Mouse (Mus musculus): ENCODE measurements around the gene Cldnd2. TPM values are rescaled to one million over a fixed set of nuclear protein-coding genes. Genes with fewer than 3 reads are reported as not detected.

Gene Cldnd2
- total and polyA plus RNA-seq, 2 experiments: 0.17 TPM; not detected in 1

GRCm38 (mm10) chr7:43449811-43450210, 9.2 kb downstream of the Cldnd2 start:
- Histone ChIP-seq H3K36me3 (ENCODE audit: control insufficient read depth, insufficient read depth, low read length) (peaks cover 6% of the 10 kb centered on the region; the same call in 1 of the 2 replicates), H3K9ac (ENCODE audit: low read depth, low read length) (no peak overlapping the region), H3K79me2 (ENCODE audit: control insufficient read depth, insufficient read depth, low read length) (peaks cover 17% of the 10 kb centered on the region; the same call in 1 of the 2 replicates), H3K27me3 (ENCODE audit: control insufficient read depth, insufficient read depth, low read length) (no peaks in the 10 kb centered on the region), H3K4me1 (ENCODE audit: control insufficient read depth, insufficient read depth, low read length) (peaks cover 58% of the 10 kb centered on the region), H3K4me3 (ENCODE audit: insufficient read depth, low read depth, low read length) (no peak overlapping the region), H3K27ac (replicated peaks; ENCODE audit: insufficient read depth, low read depth, low read length) (no peak overlapping the region)
- TF ChIP-seq POLR2A (IDR thresholded peaks at IDR 0.05; ENCODE audit: extremely low read depth, insufficient read depth, low read length) (no peak), CTCF (IDR thresholded peaks at IDR 0.05; ENCODE audit: low read depth, low read length) (no peak)
- no peak for DNase-seq (ENCODE audit: extremely low read depth, low read depth, low spot score)
- 52% methylated on average over 2 of the region's 2 CpGs for WGBS

GRCm38 (mm10) chr7:43451726-43452125, 11.1 kb downstream of the Cldnd2 start:
- peaks cover 18% of the 10 kb centered on the region for H3K36me3 ChIP-seq (ENCODE audit: control insufficient read depth, insufficient read depth, low read length)
- no peak overlapping the region for H3K27ac ChIP-seq (replicated peaks; ENCODE audit: insufficient read depth, low read depth, low read length)
- no peak overlapping the region for H3K4me3 ChIP-seq (ENCODE audit: insufficient read depth, low read depth, low read length)
- H3K4me1 ChIP-seq (ENCODE audit: control insufficient read depth, insufficient read depth, low read length): peaks cover 47% of the 10 kb centered on the region
- 57% methylated on average over 11 of the region's 11 CpGs for WGBS
- DNase-seq (ENCODE audit: extremely low read depth, low read depth, low spot score): peak; percentile 70
- no peaks in the 10 kb centered on the region; the same call in 1 of the 2 replicates for H3K79me2 ChIP-seq (ENCODE audit: control insufficient read depth, insufficient read depth, low read length)
- TF ChIP-seq POLR2A (IDR thresholded peaks at IDR 0.05; ENCODE audit: extremely low read depth, insufficient read depth, low read length) (no peak), CTCF (IDR thresholded peaks at IDR 0.05; ENCODE audit: low read depth, low read length) (peak; percentile 41)
- H3K9ac ChIP-seq (ENCODE audit: low read depth, low read length): no peak overlapping the region
- no peaks in the 10 kb centered on the region for H3K27me3 ChIP-seq (ENCODE audit: control insufficient read depth, insufficient read depth, low read length)

- H3K9ac ChIP-seq (ENCODE audit: low read depth, low read length): no peak overlapping the region
- no peaks in the 10 kb centered on the region; the same call in 1 of the 2 replicates for H3K79me2 ChIP-seq (ENCODE audit: control insufficient read depth, insufficient read depth, low read length)
- WGBS: 60% methylated on average over 4 of the region's 4 CpGs
- peaks cover 42% of the 10 kb centered on the region for H3K4me1 ChIP-seq (ENCODE audit: control insufficient read depth, insufficient read depth, low read length)
- H3K4me3 ChIP-seq (ENCODE audit: insufficient read depth, low read depth, low read length): no peak overlapping the region
- no peak for DNase-seq (ENCODE audit: extremely low read depth, low read depth, low spot score)
- H3K27ac ChIP-seq (replicated peaks; ENCODE audit: insufficient read depth, low read depth, low read length): no peak overlapping the region
- H3K36me3 ChIP-seq (ENCODE audit: control insufficient read depth, insufficient read depth, low read length): peaks cover 24% of the 10 kb centered on the region
- TF ChIP-seq CTCF (IDR thresholded peaks at IDR 0.05; ENCODE audit: low read depth, low read length): peak; percentile 39
- TF ChIP-seq POLR2A (IDR thresholded peaks at IDR 0.05; ENCODE audit: extremely low read depth, insufficient read depth, low read length): no peak
- no peaks in the 10 kb centered on the region for H3K27me3 ChIP-seq (ENCODE audit: control insufficient read depth, insufficient read depth, low read length)
Observed at GRCm38 (mm10) chr7:43452609-43453008, 12.0 kb downstream of the Cldnd2 start.

- peak; percentile 78 for DNase-seq (ENCODE audit: extremely low read depth, low read depth, low spot score)
- Histone ChIP-seq H3K27me3 (ENCODE audit: control insufficient read depth, insufficient read depth, low read length) (no peaks in the 10 kb centered on the region), H3K4me3 (ENCODE audit: insufficient read depth, low read depth, low read length) (no peak overlapping the region), H3K4me1 (ENCODE audit: control insufficient read depth, insufficient read depth, low read length) (peaks cover 34% of the 10 kb centered on the region), H3K36me3 (ENCODE audit: control insufficient read depth, insufficient read depth, low read length) (peaks cover 24% of the 10 kb centered on the region), H3K27ac (replicated peaks; ENCODE audit: insufficient read depth, low read depth, low read length) (peak overlapping the region; percentile 42; the same call in 1 of the 2 replicates), H3K79me2 (ENCODE audit: control insufficient read depth, insufficient read depth, low read length) (no peaks in the 10 kb centered on the region), H3K9ac (ENCODE audit: low read depth, low read length) (no peak overlapping the region)
- TF ChIP-seq CTCF (IDR thresholded peaks at IDR 0.05; ENCODE audit: low read depth, low read length): no peak
- TF ChIP-seq POLR2A (IDR thresholded peaks at IDR 0.05; ENCODE audit: extremely low read depth, insufficient read depth, low read length): no peak
- WGBS: 42% methylated on average over 14 of the region's 14 CpGs
Observed at GRCm38 (mm10) chr7:43453599-43454355, 13.2 kb downstream of the Cldnd2 start.

- TF ChIP-seq CTCF (IDR thresholded peaks at IDR 0.05; ENCODE audit: low read depth, low read length): no peak
- no peak for TF ChIP-seq POLR2A (IDR thresholded peaks at IDR 0.05; ENCODE audit: extremely low read depth, insufficient read depth, low read length)
- no peaks in the 10 kb centered on the region for H3K79me2 ChIP-seq (ENCODE audit: control insufficient read depth, insufficient read depth, low read length)
- H3K9ac ChIP-seq (ENCODE audit: low read depth, low read length): no peak overlapping the region
- H3K27me3 ChIP-seq (ENCODE audit: control insufficient read depth, insufficient read depth, low read length): no peaks in the 10 kb centered on the region
- H3K36me3 ChIP-seq (ENCODE audit: control insufficient read depth, insufficient read depth, low read length): peaks cover 24% of the 10 kb centered on the region
- DNase-seq (ENCODE audit: extremely low read depth, low read depth, low spot score): no peak
- no peak overlapping the region for H3K27ac ChIP-seq (replicated peaks; ENCODE audit: insufficient read depth, low read depth, low read length)
- WGBS: 70% methylated on average over 6 of the region's 6 CpGs
- no peak overlapping the region for H3K4me3 ChIP-seq (ENCODE audit: insufficient read depth, low read depth, low read length)
- H3K4me1 ChIP-seq (ENCODE audit: control insufficient read depth, insufficient read depth, low read length): peaks cover 33% of the 10 kb centered on the region
Observed at GRCm38 (mm10) chr7:43454371-43454770, 13.8 kb downstream of the Cldnd2 start.

- Histone ChIP-seq H3K36me3 (ENCODE audit: control insufficient read depth, insufficient read depth, low read length) (no peaks in the 10 kb centered on the region), H3K9ac (ENCODE audit: low read depth, low read length) (no peak within 1 kb of the TSS), H3K79me2 (ENCODE audit: control insufficient read depth, insufficient read depth, low read length) (no peaks in the 10 kb centered on the region), H3K27me3 (ENCODE audit: control insufficient read depth, insufficient read depth, low read length) (no peaks in the 10 kb centered on the region), H3K4me3 (ENCODE audit: insufficient read depth, low read depth, low read length) (no peak within 1 kb of the TSS), H3K4me1 (ENCODE audit: control insufficient read depth, insufficient read depth, low read length) (peaks cover 2% of the 10 kb centered on the region), H3K27ac (replicated peaks; ENCODE audit: insufficient read depth, low read depth, low read length) (no peak within 1 kb of the TSS)
- no peak for DNase-seq (ENCODE audit: extremely low read depth, low read depth, low spot score)
- 71% methylated on average over 4 of the region's 4 CpGs for WGBS
- TF ChIP-seq POLR2A (IDR thresholded peaks at IDR 0.05; ENCODE audit: extremely low read depth, insufficient read depth, low read length): no peak
- no peak for TF ChIP-seq CTCF (IDR thresholded peaks at IDR 0.05; ENCODE audit: low read depth, low read length)
Observed at GRCm38 (mm10) chr7:43462851-43463250, 22.3 kb downstream of the Cldnd2 start, which contains the start of gene Vsig10l. Vsig10l (plus strand) TSS chr7:43463151.

All from liver, adult 2 months (tissue).